Mouse (Mus musculus): ENCODE results near the gene 9030612E09Rik. TPM values are rescaled to one million over a fixed set of nuclear protein-coding genes. Genes with fewer than 3 reads are reported as not detected.
A peak's percentile ranks its signal among the peaks of the same experiment; 100 is the strongest.

Gene 9030612E09Rik
- total RNA-seq, 1 experiment = not detected

DNA sequence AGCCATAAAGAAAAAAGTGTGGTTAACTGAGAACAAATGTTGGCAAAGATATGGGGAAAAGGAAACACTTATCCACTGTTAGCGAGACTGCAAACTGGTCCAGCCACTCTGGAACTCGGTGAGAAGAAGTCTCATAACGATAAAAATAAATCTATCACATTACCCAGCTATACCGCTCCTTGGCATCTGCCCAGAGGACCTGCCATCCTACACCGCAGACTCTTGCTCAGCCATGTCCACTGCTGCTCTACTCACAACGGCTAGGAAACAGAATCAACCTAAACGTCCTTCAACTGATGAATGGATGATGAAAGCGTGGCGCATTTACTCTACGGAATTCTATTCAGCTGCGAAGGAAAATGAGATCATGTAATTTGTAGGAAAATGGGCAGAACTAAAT is 26.0 kb upstream of the 9030612E09Rik start:
- Histone ChIP-seq H3K9me3 (ENCODE audit: control insufficient read depth, insufficient read depth, low read depth, low read length) (no peaks in the 10 kb centered on the region), H3K9ac (ENCODE audit: insufficient read depth, low read depth, low read length, poor library complexity, severe bottlenecking) (no peak overlapping the region), H3K4me3 (ENCODE audit: insufficient read depth in 1 of 2, low read depth in 1 of 2, low read length in 2 of 2, poor library complexity in 1 of 2, severe bottlenecking in 1 of 2) (no peak overlapping the region), H3K36me3 (ENCODE audit: control insufficient read depth, insufficient read depth, low read length, poor library complexity, severe bottlenecking) (no peaks in the 10 kb centered on the region), H3K4me1 (ENCODE audit: control insufficient read depth in 2 of 2, insufficient read depth in 2 of 2, low read length in 2 of 2, poor library complexity in 1 of 2) (no peaks in the 10 kb centered on the region), H3K27ac (ENCODE audit: insufficient read depth, low read depth, low read length, poor library complexity, severe bottlenecking) (no peak overlapping the region)
- DNase-seq (ENCODE audit: low read depth, low spot score) = no peak
- in situ Hi-C loops (cut with MboI; ENCODE audit: low sequenced_read_pairs in 2 of 2, unreplicated experiment in 2 of 2) = no loop called here
- TF ChIP-seq ZC3H11A (IDR thresholded peaks at IDR 0.05; ENCODE audit: borderline replicate concordance, low read depth, low read length) (no peak), HCFC1 (IDR thresholded peaks at IDR 0.05; ENCODE audit: borderline replicate concordance, insufficient read depth, low read length) (no peak), ZNF384 (IDR thresholded peaks at IDR 0.05; ENCODE audit: low read depth, low read length) (no peak), CHD2 (IDR thresholded peaks at IDR 0.05; ENCODE audit: low read depth, low read length) (no peak), MAFK (IDR thresholded peaks at IDR 0.05; ENCODE audit: insufficient read depth, low read depth, low read length) (no peak)

DNA sequence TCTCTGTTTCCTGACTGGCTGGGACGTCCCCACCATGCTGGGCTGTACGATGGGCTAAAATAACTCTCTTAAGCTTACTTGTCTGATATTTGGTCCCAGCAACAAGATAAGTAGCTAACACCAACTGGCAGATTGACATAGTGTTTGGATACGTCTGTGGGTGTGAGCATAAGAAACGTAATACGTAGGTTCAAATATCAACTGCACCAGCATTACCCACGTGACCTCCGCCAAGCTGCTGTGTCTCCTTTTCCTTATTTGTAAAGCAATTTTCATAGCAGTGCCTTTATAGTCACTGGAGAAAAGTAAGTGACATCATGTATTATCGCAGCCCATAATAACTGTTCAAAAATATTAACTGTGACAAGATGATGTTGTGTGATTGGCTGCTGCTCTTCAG is 21.9 kb upstream of the 9030612E09Rik start:
- TF ChIP-seq HCFC1 (IDR thresholded peaks at IDR 0.05; ENCODE audit: borderline replicate concordance, insufficient read depth, low read length) (no peak), CHD2 (IDR thresholded peaks at IDR 0.05; ENCODE audit: low read depth, low read length) (no peak), MAFK (IDR thresholded peaks at IDR 0.05; ENCODE audit: insufficient read depth, low read depth, low read length) (no peak), ZC3H11A (IDR thresholded peaks at IDR 0.05; ENCODE audit: borderline replicate concordance, low read depth, low read length) (no peak), ZNF384 (IDR thresholded peaks at IDR 0.05; ENCODE audit: low read depth, low read length) (no peak)
- no peak for DNase-seq (ENCODE audit: low read depth, low spot score)
- H3K9me3 ChIP-seq (ENCODE audit: control insufficient read depth, insufficient read depth, low read depth, low read length) = no peaks in the 10 kb centered on the region
- no peak overlapping the region for H3K9ac ChIP-seq (ENCODE audit: insufficient read depth, low read depth, low read length, poor library complexity, severe bottlenecking)
- no peak overlapping the region for H3K4me3 ChIP-seq (ENCODE audit: insufficient read depth in 1 of 2, low read depth in 1 of 2, low read length in 2 of 2, poor library complexity in 1 of 2, severe bottlenecking in 1 of 2)
- peaks cover 0 to 2% of the 10 kb centered on the region in 2 experiments; a peak in 2 of 4 replicates for H3K4me1 ChIP-seq (ENCODE audit: control insufficient read depth in 2 of 2, insufficient read depth in 2 of 2, low read length in 2 of 2, poor library complexity in 1 of 2)
- H3K36me3 ChIP-seq (ENCODE audit: control insufficient read depth, insufficient read depth, low read length, poor library complexity, severe bottlenecking) = no peaks in the 10 kb centered on the region
- in situ Hi-C loops (cut with MboI; ENCODE audit: low sequenced_read_pairs in 2 of 2, unreplicated experiment in 2 of 2) = no loop called here
- H3K27ac ChIP-seq (ENCODE audit: insufficient read depth, low read depth, low read length, poor library complexity, severe bottlenecking) = no peak overlapping the region

DNA sequence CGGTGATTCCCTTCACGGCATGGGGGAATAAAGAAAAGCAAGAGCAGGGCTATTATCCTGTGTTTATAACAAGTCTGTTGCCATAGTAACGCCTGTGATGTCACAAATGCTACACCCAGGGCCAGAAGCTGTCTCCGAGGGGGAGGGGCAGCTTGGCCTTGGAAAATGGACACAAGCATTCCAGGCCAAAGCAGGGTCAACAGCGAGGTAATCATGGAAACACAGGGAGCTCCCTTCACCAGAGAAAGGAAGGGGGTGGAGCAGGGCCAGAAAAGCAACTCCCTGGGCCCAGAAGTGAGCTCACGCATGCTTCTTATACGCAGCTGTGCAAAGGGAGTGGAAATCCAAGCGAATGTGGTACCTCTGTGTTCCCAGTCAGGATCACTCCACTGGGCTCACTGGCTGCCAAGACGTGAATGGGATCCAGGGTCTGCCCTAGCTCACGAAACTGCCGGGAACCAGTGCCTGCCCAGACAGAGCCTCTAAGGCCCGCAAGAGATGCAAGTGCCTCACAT is 19.4 kb upstream of the 9030612E09Rik start:
- Histone ChIP-seq H3K4me3 (ENCODE audit: insufficient read depth in 1 of 2, low read depth in 1 of 2, low read length in 2 of 2, poor library complexity in 1 of 2, severe bottlenecking in 1 of 2) (no peak overlapping the region), H3K36me3 (ENCODE audit: control insufficient read depth, insufficient read depth, low read length, poor library complexity, severe bottlenecking) (no peaks in the 10 kb centered on the region), H3K4me1 (ENCODE audit: control insufficient read depth in 2 of 2, insufficient read depth in 2 of 2, low read length in 2 of 2, poor library complexity in 1 of 2) (peaks cover 0 to 2% of the 10 kb centered on the region in 2 experiments; a peak in 2 of 4 replicates), H3K27ac (ENCODE audit: insufficient read depth, low read depth, low read length, poor library complexity, severe bottlenecking) (no peak overlapping the region), H3K9ac (ENCODE audit: insufficient read depth, low read depth, low read length, poor library complexity, severe bottlenecking) (no peak overlapping the region), H3K9me3 (ENCODE audit: control insufficient read depth, insufficient read depth, low read depth, low read length) (no peaks in the 10 kb centered on the region)
- DNase-seq (ENCODE audit: low read depth, low spot score) = peak; percentile 40
- TF ChIP-seq MAFK (IDR thresholded peaks at IDR 0.05; ENCODE audit: insufficient read depth, low read depth, low read length) (no peak), ZNF384 (IDR thresholded peaks at IDR 0.05; ENCODE audit: low read depth, low read length) (no peak), ZC3H11A (IDR thresholded peaks at IDR 0.05; ENCODE audit: borderline replicate concordance, low read depth, low read length) (no peak), HCFC1 (IDR thresholded peaks at IDR 0.05; ENCODE audit: borderline replicate concordance, insufficient read depth, low read length) (no peak), CHD2 (IDR thresholded peaks at IDR 0.05; ENCODE audit: low read depth, low read length) (no peak)
- in situ Hi-C loops (cut with MboI; ENCODE audit: low sequenced_read_pairs in 2 of 2, unreplicated experiment in 2 of 2) = no loop called here

DNA sequence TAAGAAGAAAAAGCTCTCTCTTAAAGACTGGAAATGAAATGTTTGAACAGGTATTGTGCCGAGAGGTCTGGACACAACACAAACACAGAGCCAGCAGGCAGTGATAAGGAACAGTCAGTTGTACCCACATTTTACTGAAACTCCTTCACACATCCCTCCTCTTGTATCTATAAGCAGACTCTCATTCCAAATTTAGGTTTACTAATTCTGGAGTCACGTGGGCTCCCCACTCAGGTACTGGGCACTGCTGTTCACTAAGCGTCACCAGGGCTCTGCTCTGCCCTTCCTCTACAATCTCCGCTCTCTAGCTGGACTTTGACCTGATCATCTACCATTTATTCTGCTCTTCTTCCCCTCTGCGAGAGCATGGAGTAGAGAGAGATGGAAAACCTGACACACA is 15.6 kb upstream of the 9030612E09Rik start:
- no peak overlapping the region for H3K9ac ChIP-seq (ENCODE audit: insufficient read depth, low read depth, low read length, poor library complexity, severe bottlenecking)
- DNase-seq (ENCODE audit: low read depth, low spot score) = no peak

More for the DNA sequence above, 15.6 kb upstream of the 9030612E09Rik start:
- in situ Hi-C loops (cut with MboI; ENCODE audit: low sequenced_read_pairs in 2 of 2, unreplicated experiment in 2 of 2) = no loop called here
- Histone ChIP-seq H3K4me1 (ENCODE audit: control insufficient read depth in 2 of 2, insufficient read depth in 2 of 2, low read length in 2 of 2, poor library complexity in 1 of 2) (peaks cover 0 to 2% of the 10 kb centered on the region in 2 experiments; a peak in 2 of 4 replicates), H3K27ac (ENCODE audit: insufficient read depth, low read depth, low read length, poor library complexity, severe bottlenecking) (no peak overlapping the region), H3K36me3 (ENCODE audit: control insufficient read depth, insufficient read depth, low read length, poor library complexity, severe bottlenecking) (no peaks in the 10 kb centered on the region), H3K9me3 (ENCODE audit: control insufficient read depth, insufficient read depth, low read depth, low read length) (no peaks in the 10 kb centered on the region), H3K4me3 (ENCODE audit: insufficient read depth in 1 of 2, low read depth in 1 of 2, low read length in 2 of 2, poor library complexity in 1 of 2, severe bottlenecking in 1 of 2) (no peak overlapping the region)
- no peak for TF ChIP-seq MAFK (IDR thresholded peaks at IDR 0.05; ENCODE audit: insufficient read depth, low read depth, low read length)
- no peak for TF ChIP-seq HCFC1 (IDR thresholded peaks at IDR 0.05; ENCODE audit: borderline replicate concordance, insufficient read depth, low read length)
- TF ChIP-seq ZNF384 (IDR thresholded peaks at IDR 0.05; ENCODE audit: low read depth, low read length) = no peak
- no peak for TF ChIP-seq CHD2 (IDR thresholded peaks at IDR 0.05; ENCODE audit: low read depth, low read length)
- TF ChIP-seq ZC3H11A (IDR thresholded peaks at IDR 0.05; ENCODE audit: borderline replicate concordance, low read depth, low read length) = no peak

Measured in ES-E14 (cell line).